Mouse (Mus musculus) spleen, adult 2 months (tissue): ENCODE results near the gene Mpzl1.

Experiments used
- CTCF ChIP-seq: fragments of 200-500 bp; IDR thresholded peaks from 2 replicates; pipeline ENCODE4 v1.5.1; 2011; ENCODE audit warnings: mild to moderate bottlenecking, inconsistent platforms; ENCODE audit not compliant: insufficient read depth, insufficient read length, insufficient replicate concordance; ENCODE audit errors: extremely low read depth
- POLR2A ChIP-seq: fragments of 200-500 bp; IDR thresholded peaks from 2 replicates; pipeline ENCODE4 v1.6.1; 2011; ENCODE audit warnings: low read depth, low read length, inconsistent platforms

DNA sequence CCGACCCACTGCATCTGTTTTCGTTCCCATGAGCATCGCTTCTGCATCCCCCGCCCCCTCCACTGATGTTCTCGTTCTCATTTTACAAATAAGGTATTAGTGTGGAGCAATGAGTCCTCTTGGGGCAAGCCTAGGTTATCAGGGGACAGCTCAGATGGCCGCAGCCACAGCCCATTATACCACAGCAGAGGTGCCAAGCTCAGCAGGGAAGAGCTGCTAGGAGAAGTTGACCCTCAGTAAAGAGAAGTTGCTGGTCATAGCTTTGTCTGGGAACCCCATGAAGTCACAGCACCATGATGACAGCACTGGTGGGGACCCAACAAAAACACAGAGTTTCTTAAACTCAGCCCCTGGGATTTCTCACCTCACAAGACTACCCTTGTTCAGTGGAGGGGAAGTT lies 27.4 kb upstream of the Mpzl1 start:
- TF ChIP-seq POLR2A: no peak
- TF ChIP-seq CTCF: no peak
